Mouse (Mus musculus): ENCODE measurements around the gene Brwd1.

- TF ChIP-seq GATA1 (IDR thresholded peaks at IDR 0.05; ENCODE audit: low read length): no peak
- no peak for TF ChIP-seq TAL1 (IDR thresholded peaks at IDR 0.05; ENCODE audit: low read length)
Measured at GRCm38 (mm10) chr16:96025244-96025643, 57.1 kb downstream of the Brwd1 start.
